Mouse (Mus musculus): ENCODE data around the gene Krtap4-1. TPM values are rescaled to one million over a fixed set of nuclear protein-coding genes. Genes with fewer than 3 reads are reported as not detected.
"Not testable (repeated sequence)": the region's sequence is repeated elsewhere in the genome, so short reads cannot be mapped to it uniquely, and the experiment has no call there.

Krtap4-1 gene
- polyA plus RNA-seq, 1 experiment from 2014 or later: not detected

- H3K4me3 ChIP-seq (replicated peaks; ENCODE audit: low read length): no peak overlapping the region
- no peak for ATAC-seq
- no peaks in the 10 kb centered on the region for H3K4me1 ChIP-seq (replicated peaks; ENCODE audit: control insufficient read depth, insufficient read depth, low read length)
- no peak overlapping the region for H3K9ac ChIP-seq (replicated peaks; ENCODE audit: low read depth, low read length)
- H3K36me3 ChIP-seq (ENCODE audit: control insufficient read depth, insufficient read depth): no peaks in the 10 kb centered on the region
- 53% methylated on average over 1 of the region's 1 CpGs for WGBS
- H3K9me3 ChIP-seq (ENCODE audit: control insufficient read depth, low read length): no peaks in the 10 kb centered on the region
- no peak overlapping the region for H3K27ac ChIP-seq (ENCODE audit: low read length)
- no peaks in the 10 kb centered on the region for H3K27me3 ChIP-seq (replicated peaks; ENCODE audit: control insufficient read depth, insufficient read depth, low read length)
- H3K4me2 ChIP-seq (ENCODE audit: low read length): no peak overlapping the region
Measured at GRCm38 (mm10) chr11:99640926-99641325, 12.9 kb upstream of the Krtap4-1 start.

GRCm38 (mm10) chr11:99637086-99637485, 9.0 kb upstream of the Krtap4-1 start:
- 68% methylated on average over 1 of the region's 1 CpGs for WGBS
- Histone ChIP-seq H3K4me2 (ENCODE audit: low read length) (no peak overlapping the region), H3K4me3 (replicated peaks; ENCODE audit: low read length) (no peak overlapping the region), H3K36me3 (ENCODE audit: control insufficient read depth, insufficient read depth) (no peaks in the 10 kb centered on the region), H3K4me1 (replicated peaks; ENCODE audit: control insufficient read depth, insufficient read depth, low read length) (no peaks in the 10 kb centered on the region), H3K9me3 (ENCODE audit: control insufficient read depth, low read length) (no peaks in the 10 kb centered on the region), H3K9ac (replicated peaks; ENCODE audit: low read depth, low read length) (no peak overlapping the region), H3K27me3 (replicated peaks; ENCODE audit: control insufficient read depth, insufficient read depth, low read length) (no peaks in the 10 kb centered on the region), H3K27ac (ENCODE audit: low read length) (no peak overlapping the region)
- ATAC-seq: no peak

- WGBS: 38% methylated on average over 8 of the region's 8 CpGs
- Histone ChIP-seq H3K4me2 (ENCODE audit: low read length) (no peak within 1 kb of the TSS), H3K27ac (ENCODE audit: low read length) (no peak within 1 kb of the TSS), H3K36me3 (ENCODE audit: control insufficient read depth, insufficient read depth) (no peaks in the 10 kb centered on the region), H3K4me1 (replicated peaks; ENCODE audit: control insufficient read depth, insufficient read depth, low read length) (no peaks in the 10 kb centered on the region), H3K9me3 (ENCODE audit: control insufficient read depth, low read length) (no peaks in the 10 kb centered on the region), H3K9ac (replicated peaks; ENCODE audit: low read depth, low read length) (no peak within 1 kb of the TSS), H3K4me3 (replicated peaks; ENCODE audit: low read length) (no peak within 1 kb of the TSS), H3K27me3 (replicated peaks; ENCODE audit: control insufficient read depth, insufficient read depth, low read length) (no peaks in the 10 kb centered on the region)
- ATAC-seq: no peak
Measured at GRCm38 (mm10) chr11:99634653-99635134, 6.7 kb upstream of the Krtap4-1 start, which contains the start of gene Krtap4-2. Gene Krtap4-2, minus strand, starts transcription at chr11:99635084.

GRCm38 (mm10) chr11:99633293-99633692, 5.3 kb upstream of the Krtap4-1 start:
- no peaks in the 10 kb centered on the region for H3K36me3 ChIP-seq (ENCODE audit: control insufficient read depth, insufficient read depth)
- H3K4me1 ChIP-seq (replicated peaks; ENCODE audit: control insufficient read depth, insufficient read depth, low read length): no peaks in the 10 kb centered on the region
- H3K4me2 ChIP-seq (ENCODE audit: low read length): no peak overlapping the region
- no peak overlapping the region for H3K27ac ChIP-seq (ENCODE audit: low read length)
- no peaks in the 10 kb centered on the region for H3K9me3 ChIP-seq (ENCODE audit: control insufficient read depth, low read length)
- H3K4me3 ChIP-seq (replicated peaks; ENCODE audit: low read length): no peak overlapping the region
- no peaks in the 10 kb centered on the region for H3K27me3 ChIP-seq (replicated peaks; ENCODE audit: control insufficient read depth, insufficient read depth, low read length)
- no peak for ATAC-seq
- no peak overlapping the region for H3K9ac ChIP-seq (replicated peaks; ENCODE audit: low read depth, low read length)
- WGBS: 78% methylated on average over 2 of the region's 2 CpGs

- Histone ChIP-seq H3K4me1 (replicated peaks; ENCODE audit: control insufficient read depth, insufficient read depth, low read length) (no peaks in the 10 kb centered on the region), H3K9ac (replicated peaks; ENCODE audit: low read depth, low read length) (no peak overlapping the region), H3K4me2 (ENCODE audit: low read length) (no peak overlapping the region), H3K27ac (ENCODE audit: low read length) (no peak overlapping the region), H3K4me3 (replicated peaks; ENCODE audit: low read length) (no peak overlapping the region), H3K27me3 (replicated peaks; ENCODE audit: control insufficient read depth, insufficient read depth, low read length) (no peaks in the 10 kb centered on the region), H3K36me3 (ENCODE audit: control insufficient read depth, insufficient read depth) (no peaks in the 10 kb centered on the region), H3K9me3 (ENCODE audit: control insufficient read depth, low read length) (no peaks in the 10 kb centered on the region)
- no peak for ATAC-seq
- 70% methylated on average over 3 of the region's 3 CpGs for WGBS
Measured at GRCm38 (mm10) chr11:99630890-99631289, 2.9 kb upstream of the Krtap4-1 start.

GRCm38 (mm10) chr11:99620335-99620734, 7.7 kb downstream of the Krtap4-1 start, which contains the start of gene Gm11562:
Gene Gm11562, minus strand, starts transcription at chr11:99620435.
- no peaks in the 10 kb centered on the region for H3K9me3 ChIP-seq (ENCODE audit: control insufficient read depth, low read length)
- no peaks in the 10 kb centered on the region for H3K27me3 ChIP-seq (replicated peaks; ENCODE audit: control insufficient read depth, insufficient read depth, low read length)
- H3K36me3 ChIP-seq (ENCODE audit: control insufficient read depth, insufficient read depth): no peaks in the 10 kb centered on the region
- no peak within 1 kb of the TSS for H3K27ac ChIP-seq (ENCODE audit: low read length)
- H3K4me1 ChIP-seq (replicated peaks; ENCODE audit: control insufficient read depth, insufficient read depth, low read length): no peaks in the 10 kb centered on the region
- 92% methylated on average over 2 of the region's 2 CpGs for WGBS
- no peak within 1 kb of the TSS for H3K9ac ChIP-seq (replicated peaks; ENCODE audit: low read depth, low read length)
- H3K4me3 ChIP-seq (replicated peaks; ENCODE audit: low read length): no peak within 1 kb of the TSS
- H3K4me2 ChIP-seq (ENCODE audit: low read length): no peak within 1 kb of the TSS
- no peak for ATAC-seq

- Histone ChIP-seq H3K27me3 (replicated peaks; ENCODE audit: control insufficient read depth, insufficient read depth, low read length) (no peaks in the 10 kb centered on the region), H3K4me1 (replicated peaks; ENCODE audit: control insufficient read depth, insufficient read depth, low read length) (no peaks in the 10 kb centered on the region), H3K27ac (ENCODE audit: low read length) (no peak within 1 kb of the TSS), H3K4me3 (replicated peaks; ENCODE audit: low read length) (no peak within 1 kb of the TSS), H3K9ac (replicated peaks; ENCODE audit: low read depth, low read length) (no peak within 1 kb of the TSS), H3K36me3 (ENCODE audit: control insufficient read depth, insufficient read depth) (no peaks in the 10 kb centered on the region), H3K9me3 (ENCODE audit: control insufficient read depth, low read length) (no peaks in the 10 kb centered on the region), H3K4me2 (ENCODE audit: low read length) (no peak within 1 kb of the TSS)
- 76% methylated on average over 3 of the region's 3 CpGs for WGBS
- ATAC-seq: no peak
Measured at GRCm38 (mm10) chr11:99614796-99615363, 13.2 kb downstream of the Krtap4-1 start, which contains the start of gene Krtap2-4. Gene Krtap2-4, minus strand, starts transcription at chr11:99614846.

- not testable (repeated sequence) for H3K9me3 ChIP-seq (ENCODE audit: control insufficient read depth, low read length); H3K4me1 ChIP-seq (replicated peaks; ENCODE audit: control insufficient read depth, insufficient read depth, low read length); H3K36me3 ChIP-seq (ENCODE audit: control insufficient read depth, insufficient read depth); H3K27me3 ChIP-seq (replicated peaks; ENCODE audit: control insufficient read depth, insufficient read depth, low read length); H3K9ac ChIP-seq (replicated peaks; ENCODE audit: low read depth, low read length); ATAC-seq; H3K4me2 ChIP-seq (ENCODE audit: low read length); H3K4me3 ChIP-seq (replicated peaks; ENCODE audit: low read length); H3K27ac ChIP-seq (ENCODE audit: low read length)
- 60% methylated on average over 1 of the region's 2 CpGs for WGBS
Measured at GRCm38 (mm10) chr11:99610089-99610488, 17.9 kb downstream of the Krtap4-1 start, which contains the start of gene Gm11937. Gene Gm11937, minus strand, starts transcription at chr11:99610189.

- Histone ChIP-seq H3K4me1 (replicated peaks; ENCODE audit: control insufficient read depth, insufficient read depth, low read length) (no peaks in the 10 kb centered on the region), H3K9ac (replicated peaks; ENCODE audit: low read depth, low read length) (no peak overlapping the region), H3K4me2 (ENCODE audit: low read length) (no peak overlapping the region), H3K4me3 (replicated peaks; ENCODE audit: low read length) (no peak overlapping the region), H3K27me3 (replicated peaks; ENCODE audit: control insufficient read depth, insufficient read depth, low read length) (no peaks in the 10 kb centered on the region), H3K9me3 (ENCODE audit: control insufficient read depth, low read length) (no peaks in the 10 kb centered on the region), H3K27ac (ENCODE audit: low read length) (no peak overlapping the region), H3K36me3 (ENCODE audit: control insufficient read depth, insufficient read depth) (no peaks in the 10 kb centered on the region)
- no peak for ATAC-seq
- WGBS: 48% methylated on average over 1 of the region's 1 CpGs
Measured at GRCm38 (mm10) chr11:99609126-99609525, 18.9 kb downstream of the Krtap4-1 start.

All from forebrain, embryonic 16.5 days (tissue).